Mouse (Mus musculus): ENCODE data around the gene Rnase13. TPM values are rescaled to one million over a fixed set of nuclear protein-coding genes. Genes with fewer than 3 reads are reported as not detected.

The Rnase13 gene
- polyA plus RNA-seq, 1 experiment from 2014 or later = not detected

- Histone ChIP-seq H3K9ac (no peak overlapping the region), H3K4me2 (replicated peaks) (no peak overlapping the region), H3K4me3 (peak overlapping the region; percentile 1; the same call in 1 of the 2 replicates), H3K27ac (no peak overlapping the region), H3K9me3 (no peaks in the 10 kb centered on the region), H3K4me1 (peaks cover 21% of the 10 kb centered on the region), H3K27me3 (replicated peaks) (peaks cover 19% of the 10 kb centered on the region), H3K36me3 (no peaks in the 10 kb centered on the region)
- ATAC-seq (ENCODE audit: low FRiP score, low read depth) = no peak
- WGBS = 83% methylated on average over 10 of the region's 10 CpGs
Observed at GRCm38 (mm10) chr14:51911301-51911700, 11.3 kb downstream of the Rnase13 start.

DNA sequence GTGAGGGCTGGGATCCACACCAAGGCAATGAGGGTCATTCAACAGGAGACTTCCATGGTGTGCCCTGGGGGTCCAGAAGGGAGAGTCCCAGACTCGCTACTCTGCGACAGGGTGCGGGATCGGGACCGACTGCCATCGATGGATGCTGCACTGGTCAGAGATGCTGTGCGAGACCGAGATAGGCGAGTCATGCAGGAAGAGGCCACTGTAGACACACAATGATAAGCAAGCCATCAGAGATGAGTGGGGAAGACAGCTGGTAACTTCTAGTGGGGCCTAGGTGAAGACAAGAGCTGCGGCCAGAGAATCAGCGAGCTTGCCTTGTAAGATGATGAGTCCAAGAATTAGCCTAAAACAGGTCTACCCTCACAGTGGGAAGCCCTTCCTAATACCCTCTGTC lies 16.5 kb downstream of the Rnase13 start:
- Histone ChIP-seq H3K4me3 (no peak overlapping the region), H3K36me3 (no peaks in the 10 kb centered on the region), H3K4me2 (replicated peaks) (no peak overlapping the region), H3K9me3 (no peaks in the 10 kb centered on the region), H3K27ac (no peak overlapping the region), H3K27me3 (replicated peaks) (peaks cover 3% of the 10 kb centered on the region; the same call in 1 of the 2 replicates), H3K4me1 (no peaks in the 10 kb centered on the region), H3K9ac (no peak overlapping the region)
- WGBS = 92% methylated on average over 11 of the region's 11 CpGs
- ATAC-seq (ENCODE audit: low FRiP score, low read depth) = no peak

DNA sequence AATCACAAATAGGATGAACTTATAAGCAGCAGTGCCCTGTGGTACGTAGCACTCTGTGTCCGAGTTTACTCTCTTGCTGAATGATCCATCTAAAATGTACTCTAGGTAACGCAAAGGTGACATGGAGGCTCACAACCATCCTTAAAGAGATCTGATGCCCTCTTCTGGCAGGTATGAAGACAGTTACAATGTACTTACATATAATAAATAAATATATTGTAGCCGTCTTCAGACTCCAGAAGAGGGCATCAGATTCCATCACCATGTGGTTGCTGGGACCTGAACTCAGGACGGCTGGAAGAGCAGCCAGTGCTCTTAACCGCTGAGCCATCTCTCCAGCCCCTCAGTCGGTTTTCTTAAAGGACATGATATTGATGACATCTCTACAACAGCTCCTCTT lies 17.9 kb downstream of the Rnase13 start:
- Histone ChIP-seq H3K4me3 (no peak overlapping the region), H3K27ac (no peak overlapping the region), H3K9ac (no peak overlapping the region), H3K9me3 (no peaks in the 10 kb centered on the region), H3K4me2 (replicated peaks) (no peak overlapping the region), H3K36me3 (no peaks in the 10 kb centered on the region), H3K27me3 (replicated peaks) (no peaks in the 10 kb centered on the region), H3K4me1 (no peaks in the 10 kb centered on the region)
- ATAC-seq (ENCODE audit: low FRiP score, low read depth) = no peak
- 71% methylated on average over 7 of the region's 7 CpGs for WGBS

GRCm38 (mm10) chr14:51903782-51904181 lies 18.8 kb downstream of the Rnase13 start:
- Histone ChIP-seq H3K4me3 (no peak overlapping the region), H3K27ac (no peak overlapping the region), H3K36me3 (no peaks in the 10 kb centered on the region), H3K9ac (no peak overlapping the region), H3K4me2 (replicated peaks) (no peak overlapping the region), H3K9me3 (no peaks in the 10 kb centered on the region), H3K4me1 (no peaks in the 10 kb centered on the region), H3K27me3 (replicated peaks) (no peaks in the 10 kb centered on the region)
- 89% methylated on average over 9 of the region's 9 CpGs for WGBS
- 0 out of 2 replicates have a peak, but pooled peaks have one; percentile 29 for ATAC-seq (ENCODE audit: low FRiP score, low read depth)

- no peaks in the 10 kb centered on the region for H3K36me3 ChIP-seq
- no peak overlapping the region for H3K9ac ChIP-seq
- 64% methylated on average over 9 of the region's 9 CpGs for WGBS
- H3K4me3 ChIP-seq = no peak overlapping the region
- no peaks in the 10 kb centered on the region for H3K4me1 ChIP-seq
- ATAC-seq (ENCODE audit: low FRiP score, low read depth) = peak; percentile 78
- no peak overlapping the region for H3K27ac ChIP-seq
- no peaks in the 10 kb centered on the region for H3K27me3 ChIP-seq (replicated peaks)
- H3K9me3 ChIP-seq = no peaks in the 10 kb centered on the region
- H3K4me2 ChIP-seq (replicated peaks) = no peak overlapping the region
Observed at GRCm38 (mm10) chr14:51902806-51903710, 19.5 kb downstream of the Rnase13 start.

- no peak overlapping the region for H3K27ac ChIP-seq
- H3K4me2 ChIP-seq (replicated peaks) = no peak overlapping the region
- no peak for ATAC-seq (ENCODE audit: low FRiP score, low read depth)
- H3K9ac ChIP-seq = no peak overlapping the region
- H3K4me1 ChIP-seq = no peaks in the 10 kb centered on the region
- 92% methylated on average over 1 of the region's 1 CpGs for WGBS
- H3K27me3 ChIP-seq (replicated peaks) = no peaks in the 10 kb centered on the region
- H3K9me3 ChIP-seq = no peaks in the 10 kb centered on the region
- peaks cover 5% of the 10 kb centered on the region; the same call in 1 of the 2 replicates for H3K36me3 ChIP-seq
- no peak overlapping the region for H3K4me3 ChIP-seq
Observed at GRCm38 (mm10) chr14:51899351-51899750, 23.2 kb downstream of the Rnase13 start.

GRCm38 (mm10) chr14:51896539-51897170 lies 25.9 kb downstream of the Rnase13 start:
- no peak for ATAC-seq (ENCODE audit: low FRiP score, low read depth)
- no peaks in the 10 kb centered on the region for H3K27me3 ChIP-seq (replicated peaks)
- no peaks in the 10 kb centered on the region for H3K9me3 ChIP-seq
- WGBS = 83% methylated on average over 8 of the region's 8 CpGs
- no peak overlapping the region for H3K9ac ChIP-seq
- no peaks in the 10 kb centered on the region for H3K4me1 ChIP-seq
- H3K27ac ChIP-seq = no peak overlapping the region
- H3K4me3 ChIP-seq = no peak overlapping the region
- H3K4me2 ChIP-seq (replicated peaks) = no peak overlapping the region
- H3K36me3 ChIP-seq = peaks cover 15% of the 10 kb centered on the region

GRCm38 (mm10) chr14:51896019-51896418 lies 26.6 kb downstream of the Rnase13 start:
- no peaks in the 10 kb centered on the region for H3K9me3 ChIP-seq
- WGBS = 86% methylated on average over 6 of the region's 6 CpGs
- H3K9ac ChIP-seq = no peak overlapping the region
- no peaks in the 10 kb centered on the region for H3K4me1 ChIP-seq
- no peak overlapping the region for H3K4me3 ChIP-seq
- no peaks in the 10 kb centered on the region for H3K27me3 ChIP-seq (replicated peaks)
- ATAC-seq (ENCODE audit: low FRiP score, low read depth) = no peak
- no peak overlapping the region for H3K27ac ChIP-seq
- H3K4me2 ChIP-seq (replicated peaks) = no peak overlapping the region
- H3K36me3 ChIP-seq = peaks cover 21% of the 10 kb centered on the region

GRCm38 (mm10) chr14:51895071-51895470 lies 27.5 kb downstream of the Rnase13 start:
- peaks cover 30% of the 10 kb centered on the region for H3K36me3 ChIP-seq
- H3K27ac ChIP-seq = no peak overlapping the region
- 83% methylated on average over 14 of the region's 14 CpGs for WGBS
- ATAC-seq (ENCODE audit: low FRiP score, low read depth) = no peak
- no peaks in the 10 kb centered on the region for H3K9me3 ChIP-seq
- no peak overlapping the region for H3K9ac ChIP-seq
- no peak overlapping the region for H3K4me2 ChIP-seq (replicated peaks)
- no peak overlapping the region for H3K4me3 ChIP-seq
- H3K27me3 ChIP-seq (replicated peaks) = no peaks in the 10 kb centered on the region
- H3K4me1 ChIP-seq = no peaks in the 10 kb centered on the region

GRCm38 (mm10) chr14:51893809-51894208 lies 28.8 kb downstream of the Rnase13 start:
- no peaks in the 10 kb centered on the region for H3K9me3 ChIP-seq
- no peak overlapping the region for H3K4me2 ChIP-seq (replicated peaks)
- H3K36me3 ChIP-seq = peaks cover 43% of the 10 kb centered on the region
- H3K27me3 ChIP-seq (replicated peaks) = no peaks in the 10 kb centered on the region
- H3K27ac ChIP-seq = no peak overlapping the region
- no peak for ATAC-seq (ENCODE audit: low FRiP score, low read depth)
- WGBS = 63% methylated on average over 3 of the region's 3 CpGs
- no peak overlapping the region for H3K9ac ChIP-seq
- no peak overlapping the region for H3K4me3 ChIP-seq
- H3K4me1 ChIP-seq = no peaks in the 10 kb centered on the region

- Histone ChIP-seq H3K9ac (no peak overlapping the region), H3K27me3 (replicated peaks) (no peaks in the 10 kb centered on the region), H3K4me3 (no peak overlapping the region), H3K4me1 (no peaks in the 10 kb centered on the region), H3K27ac (no peak overlapping the region), H3K36me3 (peaks cover 48% of the 10 kb centered on the region), H3K9me3 (no peaks in the 10 kb centered on the region), H3K4me2 (replicated peaks) (no peak overlapping the region)
- ATAC-seq (ENCODE audit: low FRiP score, low read depth) = no peak
- 33% methylated on average over 10 of the region's 10 CpGs for WGBS
Observed at GRCm38 (mm10) chr14:51893094-51893794, 29.3 kb downstream of the Rnase13 start.
